Mouse (Mus musculus) thymus, postnatal 36 days (tissue): Measurements from ENCODE around the gene Ints6l.

Source experiments
- DNase-seq, 2 experiments: peaks; one replicate each; pipeline ENCODE4 v3.0.0; 2022; ENCODE audit warnings: mixed read lengths in 2 of 2

Gene Ints6l

GRCm38 (mm10) chrX:56531266-56531665 is 76.6 kb downstream of the Ints6l start:
- peak; percentile 42 to 56 for DNase-seq

- DNase-seq = peak in 1 of 2 experiments; percentile 1
Observed at GRCm38 (mm10) chrX:56537162-56537561, 82.5 kb downstream of the Ints6l start.

GRCm38 (mm10) chrX:56549506-56549905 is 94.8 kb downstream of the Ints6l start, which contains the start of gene Gm648:
TSS of gene Gm648 (minus strand) at chrX:56549606.
- DNase-seq = no peak

GRCm38 (mm10) chrX:56553584-56553983 is 98.9 kb downstream of the Ints6l start:
- no peak for DNase-seq
